Mouse (Mus musculus) WW6 (cell line): ENCODE measurements at regions not wholly inside any gene's neighbourhood (a gene's known extent, or its start where the extent isn't known, plus 50 kb on each side); places are given as distances from the start of the nearest gene placed in this dataset.

Experiments used
- DNase-seq: peaks from one replicate; pipeline ENCODE4 v3.0.0-alpha.2; 2013; ENCODE audit warnings: low read depth, low spot score

- no peak for DNase-seq
These were observed 189.5 kb downstream of the Zfp462 start for GRCm38 (mm10) chr4:55134339-55134738.

GRCm38 (mm10) chr4:55134791-55135190 is 189.9 kb downstream of the Zfp462 start:
- DNase-seq: peak; percentile 68

GRCm38 (mm10) chr4:55136283-55136682 is 191.4 kb downstream of the Zfp462 start:
- no peak for DNase-seq

DNA sequence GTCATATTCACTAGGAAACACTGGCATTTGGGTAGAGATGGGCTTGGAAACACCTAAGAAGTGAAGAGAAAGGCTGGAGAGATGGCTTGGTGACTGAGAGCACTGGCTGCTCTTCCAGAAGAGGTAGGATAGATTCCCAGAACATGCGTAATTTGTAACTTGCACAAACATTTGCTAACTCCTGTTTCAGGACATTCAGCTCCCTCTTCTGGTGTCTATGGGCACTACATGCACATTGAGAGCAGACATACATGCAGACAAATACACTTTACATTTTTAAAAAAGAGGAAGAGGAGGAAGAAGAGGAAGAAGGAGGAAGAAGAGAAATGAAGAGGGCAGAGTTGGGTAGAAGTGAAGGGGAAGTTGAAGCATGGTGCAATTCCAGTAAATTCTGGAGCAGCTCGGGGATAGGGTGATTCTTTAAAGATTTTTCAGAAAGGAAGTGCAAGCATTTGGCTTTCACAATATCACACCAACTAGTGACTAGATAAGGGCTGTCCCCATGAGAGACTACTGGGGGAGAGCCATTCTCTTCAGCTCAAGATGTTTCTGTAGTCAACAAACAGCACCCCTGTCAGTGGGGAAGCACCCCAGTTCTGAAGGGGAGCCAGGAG is 193.0 kb downstream of the Zfp462 start:
- DNase-seq: no peak

DNA sequence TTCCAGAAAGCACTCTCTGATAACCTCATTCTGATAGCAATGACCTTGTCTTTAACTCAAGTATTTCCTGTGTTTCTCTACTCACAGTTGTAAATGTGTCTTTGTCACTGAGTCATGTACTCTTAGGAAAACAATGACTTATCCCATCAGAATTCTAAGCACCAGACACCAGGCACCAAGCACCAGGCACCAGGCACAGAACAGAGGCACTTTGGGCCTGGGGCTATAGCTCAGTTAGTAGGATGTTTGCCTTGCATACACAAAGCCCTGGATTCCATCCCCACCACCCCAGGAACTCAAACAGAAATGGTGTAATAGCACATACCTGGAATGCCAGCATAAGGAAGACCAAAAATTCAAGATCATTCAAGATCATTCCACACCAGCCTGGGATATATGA is 196.5 kb downstream of the Zfp462 start:
- DNase-seq: no peak

GRCm38 (mm10) chr4:55141923-55142732 is 197.3 kb downstream of the Zfp462 start:
- DNase-seq: no peak

DNA sequence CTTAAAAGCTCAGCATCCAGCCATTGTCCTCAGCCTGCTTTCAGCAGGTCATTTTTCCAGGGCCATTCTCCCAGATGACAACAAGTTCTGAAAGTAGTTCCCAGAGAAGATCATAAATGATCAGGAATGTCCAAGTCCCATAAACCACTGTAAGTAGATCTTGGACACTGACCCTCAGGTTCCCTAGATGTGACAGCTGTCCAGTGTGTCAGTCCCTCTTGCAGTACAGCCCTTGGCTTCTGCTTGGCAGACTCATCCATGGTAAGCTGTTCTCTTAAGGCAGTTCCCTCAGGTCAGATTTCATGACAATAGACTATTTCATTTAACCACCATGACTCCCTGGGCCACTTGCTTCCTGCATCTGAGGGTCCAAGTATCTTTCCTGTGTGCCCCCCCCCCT is 198.6 kb downstream of the Zfp462 start:
- DNase-seq: no peak

- no peak for DNase-seq
These were observed 200.1 kb downstream of the Zfp462 start for GRCm38 (mm10) chr4:55144995-55145394.

GRCm38 (mm10) chr4:55145968-55146367 is 201.1 kb downstream of the Zfp462 start:
- no peak for DNase-seq

DNA sequence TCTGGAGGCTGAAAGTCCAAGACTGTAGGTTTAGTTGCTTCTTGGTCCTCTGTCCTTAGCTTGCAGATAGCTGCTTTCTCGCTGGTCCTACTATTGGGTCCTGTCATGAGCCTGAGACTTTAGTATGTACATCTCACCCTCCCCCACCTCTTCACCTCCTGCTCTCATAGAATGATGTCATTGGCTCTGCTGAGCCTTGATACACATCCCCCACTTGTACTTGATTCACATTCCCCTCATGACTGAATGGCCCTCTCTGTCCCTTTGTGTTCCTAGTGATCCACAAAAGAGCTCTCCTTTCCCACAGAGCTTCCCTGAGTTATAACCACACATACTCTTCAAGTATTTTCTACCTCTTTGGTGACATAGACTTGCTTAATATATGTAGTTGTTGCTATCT is 201.5 kb upstream of the Rad23b start:
- DNase-seq: no peak

DNA sequence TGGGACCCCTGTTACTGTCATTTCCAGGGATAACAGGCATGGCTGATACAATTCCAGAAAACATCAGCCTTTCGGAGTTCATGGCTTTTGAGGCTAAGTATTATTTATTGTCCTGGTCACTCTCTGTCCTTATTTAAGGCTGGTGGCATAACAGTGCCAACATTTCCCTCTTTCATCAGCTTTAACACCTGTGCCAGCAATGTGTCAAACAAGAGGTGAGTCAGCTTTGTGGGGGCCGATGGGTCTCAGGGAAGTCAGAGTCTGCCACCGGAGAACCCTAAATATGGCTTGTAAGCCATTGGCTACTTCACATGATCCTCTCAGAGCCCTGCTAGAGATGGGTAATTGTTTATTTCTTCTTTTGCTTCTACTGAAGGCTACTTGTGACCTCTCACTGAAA is 195.3 kb upstream of the Rad23b start:
- DNase-seq: no peak

DNA sequence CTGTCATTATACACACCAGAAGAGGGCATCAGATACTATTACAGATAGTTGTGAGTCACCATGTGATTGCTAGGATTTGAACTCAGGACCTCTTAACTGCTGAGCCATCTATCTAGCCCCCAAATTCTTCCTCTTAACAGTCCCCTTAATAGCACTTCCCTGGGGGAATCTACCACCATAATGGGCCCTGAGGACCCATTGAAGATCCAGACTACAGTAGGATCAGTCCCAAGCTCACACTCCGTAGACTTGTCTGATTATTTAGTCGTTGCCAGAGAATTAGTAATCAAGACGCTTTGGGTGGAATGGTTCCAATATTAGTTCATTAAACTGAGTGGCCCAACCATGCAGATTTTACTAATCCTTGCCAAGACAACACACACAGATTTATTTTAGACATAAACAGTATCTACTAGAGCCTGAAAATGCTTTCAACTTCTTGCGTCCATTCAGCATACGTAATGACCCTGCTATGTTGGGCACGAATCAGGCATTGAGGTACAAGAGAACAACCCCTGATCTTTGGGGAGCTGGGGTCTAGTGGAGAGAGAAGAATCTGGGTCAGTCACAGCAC is 191.6 kb upstream of the Rad23b start:
- no peak for DNase-seq

DNA sequence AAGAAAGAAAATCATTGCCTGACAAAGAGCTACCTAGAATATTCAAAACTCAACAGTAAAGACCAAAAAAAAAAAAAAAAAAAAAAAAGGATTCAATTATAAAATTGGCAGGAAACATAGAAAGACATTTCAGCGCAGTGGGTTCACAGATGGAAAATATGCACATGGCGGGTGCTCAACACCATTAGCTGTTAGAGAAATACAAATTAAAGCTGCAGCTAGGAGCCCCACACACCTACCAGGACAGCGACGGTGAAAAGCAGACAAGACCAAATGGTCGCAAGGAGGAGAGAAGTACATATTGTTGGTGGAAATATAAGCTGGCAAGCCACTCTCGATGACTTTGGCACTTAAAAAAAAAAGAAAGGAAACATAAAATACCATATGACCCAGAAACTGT is 183.6 kb upstream of the Rad23b start:
- no peak for DNase-seq

GRCm38 (mm10) chr4:55169063-55169462 is 180.8 kb upstream of the Rad23b start:
- DNase-seq: no peak

- no peak for DNase-seq
These were observed 177.4 kb upstream of the Rad23b start for GRCm38 (mm10) chr4:55172334-55172891.

- no peak for DNase-seq
These were observed 173.8 kb upstream of the Rad23b start for GRCm38 (mm10) chr4:55176026-55176425.

DNA sequence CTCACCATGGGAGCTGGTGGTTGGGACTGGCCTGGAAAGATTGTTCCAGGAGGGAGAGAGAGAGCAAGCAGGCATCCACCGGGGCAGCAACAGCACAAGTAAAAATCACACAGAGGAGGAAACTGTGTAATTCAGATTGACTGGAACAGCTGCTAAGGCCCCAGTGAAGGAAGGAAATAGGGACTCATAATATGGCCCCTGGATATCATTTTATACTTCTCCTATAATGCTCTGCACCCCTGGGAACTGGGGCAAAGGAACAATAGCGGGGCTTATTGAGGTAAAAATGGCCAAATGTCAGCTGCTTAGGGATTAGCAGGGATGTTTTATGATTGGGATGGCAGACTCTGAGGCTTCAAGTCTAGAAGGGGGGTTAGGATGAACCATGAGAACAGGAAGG is 170.4 kb upstream of the Rad23b start:
- no peak for DNase-seq

- DNase-seq: no peak
These were observed 166.3 kb upstream of the Rad23b start for GRCm38 (mm10) chr4:55183519-55183918.

- DNase-seq: no peak
These were observed 161.1 kb upstream of the Rad23b start for GRCm38 (mm10) chr4:55188716-55189115.

GRCm38 (mm10) chr4:55190586-55190985 is 159.3 kb upstream of the Rad23b start:
- no peak for DNase-seq

- no peak for DNase-seq
These were observed 155.8 kb upstream of the Rad23b start for GRCm38 (mm10) chr4:55194061-55194460.

- DNase-seq: no peak
These were observed 155.3 kb upstream of the Rad23b start for GRCm38 (mm10) chr4:55194552-55194951.
